ENCODE assay signal across 8 mouse cellular contexts in the genomic region with DNA sequence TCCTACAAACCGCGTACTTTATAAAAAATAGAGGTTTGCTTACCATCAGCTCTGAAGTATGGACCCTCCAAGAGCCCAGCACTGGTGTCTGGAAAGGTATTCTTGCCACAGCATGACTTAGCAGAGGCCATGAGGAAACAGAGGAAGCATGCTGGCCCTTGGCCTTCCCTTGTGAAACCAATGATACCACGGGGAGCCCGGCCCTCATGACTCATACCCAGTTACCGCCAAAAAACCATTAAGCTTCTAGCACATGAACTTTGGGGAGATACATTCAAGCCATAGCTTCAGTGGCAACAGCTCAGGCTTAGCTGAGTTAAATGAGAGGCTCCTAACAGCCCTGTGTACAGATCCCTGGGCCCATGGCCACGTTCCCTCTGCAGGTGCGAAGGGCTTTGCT. TPM values are rescaled to one million over a fixed set of nuclear protein-coding genes. Genes with fewer than 3 reads are reported as not detected.
A peak's percentile ranks its signal among the peaks of the same experiment; 100 is the strongest.
DNase-seq lines count a peak whose midpoint lies in the region.

No protein-coding gene starts in this region.

- intact Hi-C loops in left cerebral cortex, postnatal 4 days (cut with DNase I), result no loop called here

- peak; percentile 67 for DNase-seq in gastrocnemius, adult 18-20 months (ENCODE audit: low spot score)
- no peak for DNase-seq in gastrocnemius, postnatal 10 days
- peak; percentile 99 for DNase-seq in 416B (ENCODE audit: low read depth)
- peak; percentile 16 for DNase-seq in cerebellum, adult 9-11 months
- DNase-seq in heart, postnatal 4 days, result peak; percentile 21
- DNase-seq in embryo, embryonic 10 days (ENCODE audit: low spot score), result no peak
- DNase-seq in right cerebral cortex, adult 2 months (ENCODE audit: low spot score in 2 of 2), result no peak
- DNase-seq in left cerebral cortex, postnatal 4 days, result no peak

RNA-seq across cellular contexts. Expression of gene Adora2b, which starts 24.8 kb away (rescaled TPM):
- under 1 TPM; 0.43 to 0.84 TPM for total RNA-seq in gastrocnemius, adult 18-20 months (2021)
- total RNA-seq in gastrocnemius, postnatal 10 days (2021), result 1 to 10 TPM in 1 of 2 experiments, under 1 TPM in 1; 0.88 to 1.3 TPM
- total RNA-seq in heart, postnatal 4 days (2021), result under 1 TPM; 0.41 to 0.91 TPM
- total RNA-seq in left cerebral cortex, postnatal 4 days (2021), result 1 to 10 TPM; 4.0 to 4.4 TPM

RNA-seq across cellular contexts. Expression of gene Zswim7, which starts 57.2 kb away (rescaled TPM):
- 10 to 100 TPM; 43.2 to 46.5 TPM for total RNA-seq in gastrocnemius, adult 18-20 months (2021)
- total RNA-seq in gastrocnemius, postnatal 10 days (2021), result 10 to 100 TPM; 15.2 to 17.9 TPM
- total RNA-seq in heart, postnatal 4 days (2021), result 10 to 100 TPM; 11.6 to 13.1 TPM
- total RNA-seq in left cerebral cortex, postnatal 4 days (2021), result 1 to 10 TPM; 6.4 to 8.7 TPM

RNA-seq across cellular contexts. Expression of gene Ttc19, which starts 57.3 kb away (rescaled TPM):
- total RNA-seq in gastrocnemius, adult 18-20 months (2021), result 10 to 100 TPM; 38.3 to 40.6 TPM
- 10 to 100 TPM; 21.3 to 23.0 TPM for total RNA-seq in gastrocnemius, postnatal 10 days (2021)
- total RNA-seq in heart, postnatal 4 days (2021), result 10 to 100 TPM; 37.5 to 38.2 TPM
- total RNA-seq in left cerebral cortex, postnatal 4 days (2021), result 10 to 100 TPM; 54.9 to 59.5 TPM

Comparison
In these comparisons a context has a peak if more than half of its experiments do, and no peak if none do; other contexts are left out.
1. DNase-seq: peak in gastrocnemius, adult 18-20 months (single experiment), 416B (single experiment), cerebellum, adult 9-11 months (single experiment) and heart, postnatal 4 days (single experiment); none in gastrocnemius, postnatal 10 days (single experiment), embryo, embryonic 10 days (single experiment), right cerebral cortex, adult 2 months (0 of 2) and left cerebral cortex, postnatal 4 days (single experiment).